Mouse (Mus musculus): Measurements from ENCODE around the gene Igfbp2. TPM values are rescaled to one million over a fixed set of nuclear protein-coding genes. Genes with fewer than 3 reads are reported as not detected.

The Igfbp2 gene
- polyA plus RNA-seq, 1 experiment: 0.10 TPM

GRCm38 (mm10) chr1:72811061-72811460 lies 13.2 kb upstream of the Igfbp2 start:
- Histone ChIP-seq H3K27me3 (ENCODE audit: control insufficient read depth) (no peaks in the 10 kb centered on the region; the same call in 1 of the 2 replicates), H3K9me3 (ENCODE audit: control insufficient read depth, low read length) (no peaks in the 10 kb centered on the region), H3K4me3 (replicated peaks) (no peak overlapping the region), H3K4me1 (ENCODE audit: control insufficient read depth) (no peaks in the 10 kb centered on the region), H3K36me3 (ENCODE audit: control insufficient read depth) (no peaks in the 10 kb centered on the region)
- no peak for TF ChIP-seq GATA1 (IDR thresholded peaks at IDR 0.05; ENCODE audit: low read length)
- no peak for TF ChIP-seq TAL1 (IDR thresholded peaks at IDR 0.05; ENCODE audit: low read length)

GRCm38 (mm10) chr1:72813089-72813638 lies 11.1 kb upstream of the Igfbp2 start:
- Histone ChIP-seq H3K9me3 (ENCODE audit: control insufficient read depth, low read length) (no peaks in the 10 kb centered on the region), H3K4me3 (replicated peaks) (no peak overlapping the region), H3K27me3 (ENCODE audit: control insufficient read depth) (no peaks in the 10 kb centered on the region), H3K4me1 (ENCODE audit: control insufficient read depth) (no peaks in the 10 kb centered on the region), H3K36me3 (ENCODE audit: control insufficient read depth) (no peaks in the 10 kb centered on the region)
- TF ChIP-seq GATA1 (IDR thresholded peaks at IDR 0.05; ENCODE audit: low read length): no peak
- no peak for TF ChIP-seq TAL1 (IDR thresholded peaks at IDR 0.05; ENCODE audit: low read length)

- no peak for TF ChIP-seq GATA1 (IDR thresholded peaks at IDR 0.05; ENCODE audit: low read length)
- TF ChIP-seq TAL1 (IDR thresholded peaks at IDR 0.05; ENCODE audit: low read length): no peak
- Histone ChIP-seq H3K4me1 (ENCODE audit: control insufficient read depth) (no peaks in the 10 kb centered on the region), H3K27me3 (ENCODE audit: control insufficient read depth) (no peaks in the 10 kb centered on the region), H3K4me3 (replicated peaks) (no peak overlapping the region), H3K9me3 (ENCODE audit: control insufficient read depth, low read length) (no peaks in the 10 kb centered on the region), H3K36me3 (ENCODE audit: control insufficient read depth) (no peaks in the 10 kb centered on the region)
Observed at GRCm38 (mm10) chr1:72813639-72814403, 10.5 kb upstream of the Igfbp2 start.

GRCm38 (mm10) chr1:72815184-72815583 lies 9.1 kb upstream of the Igfbp2 start:
- no peak overlapping the region for H3K4me3 ChIP-seq (replicated peaks)
- no peak for TF ChIP-seq GATA1 (IDR thresholded peaks at IDR 0.05; ENCODE audit: low read length)
- TF ChIP-seq TAL1 (IDR thresholded peaks at IDR 0.05; ENCODE audit: low read length): no peak
- no peaks in the 10 kb centered on the region for H3K4me1 ChIP-seq (ENCODE audit: control insufficient read depth)
- H3K9me3 ChIP-seq (ENCODE audit: control insufficient read depth, low read length): no peaks in the 10 kb centered on the region
- H3K27me3 ChIP-seq (ENCODE audit: control insufficient read depth): no peaks in the 10 kb centered on the region
- H3K36me3 ChIP-seq (ENCODE audit: control insufficient read depth): no peaks in the 10 kb centered on the region

- Histone ChIP-seq H3K27me3 (ENCODE audit: control insufficient read depth) (no peaks in the 10 kb centered on the region), H3K36me3 (ENCODE audit: control insufficient read depth) (no peaks in the 10 kb centered on the region), H3K9me3 (ENCODE audit: control insufficient read depth, low read length) (no peaks in the 10 kb centered on the region), H3K4me3 (replicated peaks) (no peak overlapping the region), H3K4me1 (ENCODE audit: control insufficient read depth) (no peaks in the 10 kb centered on the region)
- TF ChIP-seq GATA1 (IDR thresholded peaks at IDR 0.05; ENCODE audit: low read length) (no peak), TAL1 (IDR thresholded peaks at IDR 0.05; ENCODE audit: low read length) (no peak)
Observed at GRCm38 (mm10) chr1:72815616-72816015, 8.7 kb upstream of the Igfbp2 start.

- no peak overlapping the region for H3K4me3 ChIP-seq (replicated peaks)
- H3K36me3 ChIP-seq (ENCODE audit: control insufficient read depth): no peaks in the 10 kb centered on the region
- peaks cover 33% of the 10 kb centered on the region for H3K27me3 ChIP-seq (ENCODE audit: control insufficient read depth)
- H3K4me1 ChIP-seq (ENCODE audit: control insufficient read depth): no peaks in the 10 kb centered on the region
- TF ChIP-seq GATA1 (IDR thresholded peaks at IDR 0.05; ENCODE audit: low read length) (no peak), TAL1 (IDR thresholded peaks at IDR 0.05; ENCODE audit: low read length) (no peak)
- no peaks in the 10 kb centered on the region for H3K9me3 ChIP-seq (ENCODE audit: control insufficient read depth, low read length)
Observed at GRCm38 (mm10) chr1:72819995-72820394, 4.3 kb upstream of the Igfbp2 start.

- H3K4me1 ChIP-seq (ENCODE audit: control insufficient read depth): no peaks in the 10 kb centered on the region
- H3K27me3 ChIP-seq (ENCODE audit: control insufficient read depth): peaks cover 62% of the 10 kb centered on the region
- H3K9me3 ChIP-seq (ENCODE audit: control insufficient read depth, low read length): no peaks in the 10 kb centered on the region
- TF ChIP-seq TAL1 (IDR thresholded peaks at IDR 0.05; ENCODE audit: low read length) (no peak), GATA1 (IDR thresholded peaks at IDR 0.05; ENCODE audit: low read length) (no peak)
- H3K4me3 ChIP-seq (replicated peaks): no peak overlapping the region
- no peaks in the 10 kb centered on the region for H3K36me3 ChIP-seq (ENCODE audit: control insufficient read depth)
Observed at GRCm38 (mm10) chr1:72822893-72823292, 1.4 kb upstream of the Igfbp2 start.

- H3K4me3 ChIP-seq (replicated peaks): peak overlapping the region; percentile 20
- no peaks in the 10 kb centered on the region for H3K9me3 ChIP-seq (ENCODE audit: control insufficient read depth, low read length)
- TF ChIP-seq TAL1 (IDR thresholded peaks at IDR 0.05; ENCODE audit: low read length): no peak
- TF ChIP-seq GATA1 (IDR thresholded peaks at IDR 0.05; ENCODE audit: low read length): no peak
- H3K36me3 ChIP-seq (ENCODE audit: control insufficient read depth): no peaks in the 10 kb centered on the region
- H3K4me1 ChIP-seq (ENCODE audit: control insufficient read depth): no peaks in the 10 kb centered on the region
- H3K27me3 ChIP-seq (ENCODE audit: control insufficient read depth): peaks cover 63% of the 10 kb centered on the region
Observed at GRCm38 (mm10) chr1:72824707-72825101, 401 bp downstream of the Igfbp2 start.

GRCm38 (mm10) chr1:72825286-72825685 lies 983 bp downstream of the Igfbp2 start:
- H3K4me3 ChIP-seq (replicated peaks): no peak overlapping the region
- no peak for TF ChIP-seq GATA1 (IDR thresholded peaks at IDR 0.05; ENCODE audit: low read length)
- no peak for TF ChIP-seq TAL1 (IDR thresholded peaks at IDR 0.05; ENCODE audit: low read length)
- H3K4me1 ChIP-seq (ENCODE audit: control insufficient read depth): no peaks in the 10 kb centered on the region
- peaks cover 63% of the 10 kb centered on the region for H3K27me3 ChIP-seq (ENCODE audit: control insufficient read depth)
- no peaks in the 10 kb centered on the region for H3K9me3 ChIP-seq (ENCODE audit: control insufficient read depth, low read length)
- H3K36me3 ChIP-seq (ENCODE audit: control insufficient read depth): no peaks in the 10 kb centered on the region

Measured in erythroblast, embryonic 14.5 days (primary cell).